Mouse (Mus musculus) MEL (cell line): ENCODE measurements at regions not wholly inside any gene's neighbourhood (a gene's known extent, or its start where the extent isn't known, plus 50 kb on each side); places are given as distances from the start of the nearest gene placed in this dataset.

ENCODE experiments used
- DNase-seq: peaks from one replicate; pipeline ENCODE4 v3.0.0; 2011; ENCODE audit warnings: low read depth, low spot score
- H3K27ac ChIP-seq: 2 replicates; pipeline ENCODE4 v1.5.1; 2012; ENCODE audit warnings: low read depth, mild to moderate bottlenecking, control low read depth, low read length, moderate library complexity; ENCODE audit not compliant: control insufficient read depth
- H3K27me3 ChIP-seq, 2 experiments: fragments of 150-350 bp in 1 of 2; sonication (generic) in 1 of 2; 2 replicates each; pipeline ENCODE4 v1.6.1; 2012; ENCODE audit warnings: low read length in 2 of 2, mild to moderate bottlenecking in 2 of 2, improper control_type of control experiment in 1 of 2, moderate library complexity in 1 of 2; ENCODE audit not compliant: insufficient read depth in 2 of 2, control insufficient read depth in 1 of 2
- H3K36me3 ChIP-seq, 2 experiments: 2 replicates each; pipeline ENCODE4 v1.6.1; 2012 to 2014; ENCODE audit warnings: low read length in 2 of 2, improper control_type of control experiment in 1 of 2, inconsistent platforms in 1 of 2, mild to moderate bottlenecking in 1 of 2; ENCODE audit not compliant: insufficient read depth in 2 of 2, control insufficient read depth in 1 of 2
- H3K4me1 ChIP-seq, 2 experiments: fragments of 150-350 bp in 1 of 2; sonication (generic) in 1 of 2; 2 replicates each; pipeline ENCODE4 v1.6.1; 2012; ENCODE audit warnings: low read length in 2 of 2, improper control_type of control experiment in 1 of 2, mild to moderate bottlenecking in 1 of 2; ENCODE audit not compliant: insufficient read depth in 2 of 2, control insufficient read depth in 1 of 2
- H3K4me3 ChIP-seq, 2 experiments: fragments of 150-350 bp in 1 of 2; sonication (generic) in 1 of 2; 2 replicates each; pipeline ENCODE4 v1.5.1; 2012; ENCODE audit warnings: low read depth in 2 of 2, low read length in 2 of 2, mild to moderate bottlenecking in 2 of 2, moderate library complexity in 2 of 2, control low read depth in 1 of 2, improper control_type of control experiment in 1 of 2; ENCODE audit not compliant: control insufficient read depth in 1 of 2, insufficient read depth in 1 of 2
- H3K79me2 ChIP-seq: 2 replicates; pipeline ENCODE4 v1.6.1; 2012; ENCODE audit warnings: mild to moderate bottlenecking, low read length, moderate library complexity; ENCODE audit not compliant: control insufficient read depth, poor library complexity, insufficient read depth
- H3K9ac ChIP-seq: 2 replicates; pipeline ENCODE4 v1.6.1; 2012; ENCODE audit warnings: low read depth, mild to moderate bottlenecking, control low read depth, low read length, moderate library complexity; ENCODE audit not compliant: control insufficient read depth, poor library complexity, severe bottlenecking
- H3K9me3 ChIP-seq: fragments of 150-350 bp; sonication (generic); replicated peaks from 2 replicates; pipeline ENCODE4 v1.6.1; 2012; ENCODE audit warnings: mild to moderate bottlenecking, low read length, improper control_type of control experiment, moderate library complexity; ENCODE audit not compliant: insufficient read depth
- BHLHE40 ChIP-seq: IDR thresholded peaks from 2 replicates; pipeline ENCODE4 v1.6.1; 2012; ENCODE audit warnings: low read depth, mild to moderate bottlenecking, inconsistent platforms, low read length, improper control_type of control experiment, borderline replicate concordance
- CHD1 ChIP-seq: IDR thresholded peaks from 2 replicates; pipeline ENCODE4 v1.6.1; 2012; ENCODE audit warnings: low read depth, mild to moderate bottlenecking, inconsistent platforms, low read length, improper control_type of control experiment
- CHD2 ChIP-seq: IDR thresholded peaks from 2 replicates; pipeline ENCODE4 v1.6.1; 2011; ENCODE audit warnings: low read length, improper control_type of control experiment
- E2F4 ChIP-seq: IDR thresholded peaks from 2 replicates; pipeline ENCODE4 v1.6.1; 2011; ENCODE audit warnings: low read depth, low read length, improper control_type of control experiment, borderline replicate concordance
- ELF1 ChIP-seq: IDR thresholded peaks from 2 replicates; pipeline ENCODE4 v1.6.1; 2014; ENCODE audit warnings: low read depth, mild to moderate bottlenecking, inconsistent platforms, low read length, improper control_type of control experiment, moderate library complexity
- HCFC1 ChIP-seq: IDR thresholded peaks from 2 replicates; pipeline ENCODE4 v1.6.1; 2012; ENCODE audit warnings: low read depth, mild to moderate bottlenecking, inconsistent platforms, low read length, improper control_type of control experiment, moderate library complexity
- JUND ChIP-seq: IDR thresholded peaks from 2 replicates; pipeline ENCODE4 v1.6.1; 2011; ENCODE audit warnings: low read depth, mild to moderate bottlenecking, improper control_type of control experiment, low read length
- KAT2A ChIP-seq: conservative IDR thresholded peaks from 2 replicates; pipeline ENCODE4 v1.6.1; 2012; ENCODE audit warnings: low read depth, low read length, improper control_type of control experiment, inconsistent platforms
- MAFK ChIP-seq: IDR thresholded peaks from 2 replicates; pipeline ENCODE4 v1.6.1; 2011; ENCODE audit warnings: low read depth, mild to moderate bottlenecking, low read length, improper control_type of control experiment, borderline replicate concordance
- MAX ChIP-seq: IDR thresholded peaks from 2 replicates; pipeline ENCODE4 v1.6.1; 2011; ENCODE audit warnings: low read length, improper control_type of control experiment
- MEF2A ChIP-seq: IDR thresholded peaks from 2 replicates; pipeline ENCODE4 v1.6.1; 2014; ENCODE audit warnings: low read depth, mild to moderate bottlenecking, inconsistent platforms, low read length, improper control_type of control experiment; ENCODE audit not compliant: poor library complexity, insufficient replicate concordance, severe bottlenecking; ENCODE audit errors: extremely low read depth
- MYB ChIP-seq: IDR thresholded peaks from 2 replicates; pipeline ENCODE4 v1.6.1; 2011; ENCODE audit warnings: mild to moderate bottlenecking, low read depth, low read length, improper control_type of control experiment
- NRF1 ChIP-seq: IDR thresholded peaks from 2 replicates; pipeline ENCODE4 v1.6.1; 2014; ENCODE audit warnings: low read depth, mild to moderate bottlenecking, inconsistent platforms, low read length, improper control_type of control experiment, moderate library complexity; ENCODE audit not compliant: poor library complexity, insufficient read depth, severe bottlenecking
- POLR2A ChIP-seq, 2 experiments: IDR thresholded peaks; 2 replicates each; pipeline ENCODE4 v1.6.1; 2011 to 2012; ENCODE audit warnings: low read length in 2 of 2, mild to moderate bottlenecking in 2 of 2, control low read depth in 1 of 2, improper control_type of control experiment in 1 of 2, low read depth in 1 of 2, moderate library complexity in 1 of 2; ENCODE audit not compliant: control insufficient read depth in 1 of 2, insufficient read depth in 1 of 2, poor library complexity in 1 of 2
- POLR2AphosphoS5 ChIP-seq: IDR thresholded peaks from 2 replicates; pipeline ENCODE4 v1.6.1; 2012; ENCODE audit warnings: low read depth, borderline replicate concordance, mild to moderate bottlenecking, inconsistent platforms, low read length, moderate library complexity, mixed read lengths
- RCOR1 ChIP-seq: IDR thresholded peaks from 2 replicates; pipeline ENCODE4 v1.6.1; 2012; ENCODE audit warnings: low read depth, mild to moderate bottlenecking, inconsistent platforms, low read length, improper control_type of control experiment
- SIN3A ChIP-seq: IDR thresholded peaks from 2 replicates; pipeline ENCODE4 v1.6.1; 2012; ENCODE audit warnings: low read length, improper control_type of control experiment, inconsistent platforms
- TAL1 ChIP-seq: IDR thresholded peaks from 2 replicates; pipeline ENCODE4 v1.6.1; 2012; ENCODE audit warnings: mild to moderate bottlenecking, inconsistent platforms, low read length, moderate library complexity, mixed read lengths
- TBP ChIP-seq: IDR thresholded peaks from 2 replicates; pipeline ENCODE4 v1.8.0; 2011; ENCODE audit warnings: low read depth, low read length, improper control_type of control experiment
- USF1 ChIP-seq: IDR thresholded peaks from 2 replicates; pipeline ENCODE4 v1.6.1; 2014; ENCODE audit warnings: low read depth, mild to moderate bottlenecking, inconsistent platforms, low read length, improper control_type of control experiment, moderate library complexity
- USF2 ChIP-seq, 2 experiments: IDR thresholded peaks; 2 replicates each; pipeline ENCODE4 v1.6.1; 2011 to 2012; ENCODE audit warnings: improper control_type of control experiment in 2 of 2, low read length in 2 of 2, borderline replicate concordance in 1 of 2, inconsistent platforms in 1 of 2, low read depth in 1 of 2, mild to moderate bottlenecking in 1 of 2; ENCODE audit not compliant: insufficient read depth in 1 of 2
- ZMIZ1 ChIP-seq: IDR thresholded peaks from 2 replicates; pipeline ENCODE4 v1.6.1; 2012; ENCODE audit warnings: low read depth, mild to moderate bottlenecking, inconsistent platforms, low read length, improper control_type of control experiment, moderate library complexity
- ZNF384 ChIP-seq: IDR thresholded peaks from 2 replicates; pipeline ENCODE4 v1.6.1; 2012; ENCODE audit warnings: low read depth, mild to moderate bottlenecking, inconsistent platforms, low read length, improper control_type of control experiment

DNA sequence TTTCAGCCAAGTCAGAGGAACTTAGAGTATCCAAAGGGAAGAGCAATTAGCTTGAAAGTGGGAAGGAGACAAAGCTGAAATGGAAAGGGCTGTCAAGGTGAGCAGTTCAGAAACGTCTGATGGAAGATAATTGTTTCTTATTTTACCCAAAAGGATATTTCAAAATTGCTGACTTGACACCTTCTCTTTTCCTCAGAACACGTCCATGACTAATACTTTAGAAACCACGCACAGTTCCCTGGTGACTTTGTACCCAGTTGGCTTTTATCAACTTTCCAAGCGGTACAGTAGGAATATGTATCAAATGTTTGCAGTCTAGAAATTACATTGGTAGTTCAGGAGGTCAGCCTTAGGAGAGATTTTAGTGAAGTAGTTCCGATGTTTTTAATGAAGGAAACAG is 508.3 kb upstream of the Ddx18 start:
- Histone ChIP-seq H3K27me3 (no peaks in the 10 kb centered on the region), H3K9me3 (no peaks in the 10 kb centered on the region), H3K9ac (no peak overlapping the region), H3K79me2 (no peaks in the 10 kb centered on the region), H3K4me3 (no peak overlapping the region), H3K27ac (no peak overlapping the region), H3K4me1 (no peaks in the 10 kb centered on the region), H3K36me3 (no peaks in the 10 kb centered on the region)
- no peak for DNase-seq
- TF ChIP-seq CHD2 (no peak), MEF2A (no peak), RCOR1 (no peak), NRF1 (no peak), ELF1 (no peak), MYB (no peak), SIN3A (no peak), JUND (no peak), USF2 (IDR thresholded peaks at IDR 0.05; ENCODE audit: borderline replicate concordance in 1 of 2, insufficient read depth in 1 of 2, low read depth in 1 of 2, low read length in 2 of 2) (no peak), MAFK (no peak), CHD1 (no peak), TBP (no peak), USF1 (no peak), POLR2A (IDR thresholded peaks at IDR 0.05; ENCODE audit: control insufficient read depth in 1 of 2, insufficient read depth in 1 of 2, low read depth in 1 of 2, low read length in 2 of 2, poor library complexity in 1 of 2) (no peak), E2F4 (no peak)

- H3K36me3 ChIP-seq, result no peaks in the 10 kb centered on the region
- no peaks in the 10 kb centered on the region for H3K27me3 ChIP-seq
- no peaks in the 10 kb centered on the region for H3K79me2 ChIP-seq
- H3K9me3 ChIP-seq, result no peaks in the 10 kb centered on the region
- DNase-seq, result no peak
- no peaks in the 10 kb centered on the region for H3K4me1 ChIP-seq
- no peak overlapping the region for H3K9ac ChIP-seq
- no peak for TF ChIP-seq NRF1
- TF ChIP-seq MAFK, result no peak
- TF ChIP-seq TAL1, result no peak
- TF ChIP-seq CHD1, result no peak
- TF ChIP-seq ZNF384, result no peak
- TF ChIP-seq TBP, result no peak
- TF ChIP-seq HCFC1, result no peak
- TF ChIP-seq MEF2A, result no peak
- no peak for TF ChIP-seq CHD2
- TF ChIP-seq MAX, result no peak
- TF ChIP-seq ZMIZ1, result no peak
- no peak for TF ChIP-seq SIN3A
- TF ChIP-seq BHLHE40, result no peak
- TF ChIP-seq USF1, result no peak
- no peak for TF ChIP-seq KAT2A
- TF ChIP-seq POLR2AphosphoS5, result no peak
- H3K27ac ChIP-seq, result no peak overlapping the region
- H3K4me3 ChIP-seq, result no peak overlapping the region
Measured at GRCm38 (mm10) chr1:122055146-122055545, 487.4 kb upstream of the Ddx18 start.
